Mouse (Mus musculus): ENCODE results near the gene C87977.
"Not testable (repeated sequence)": the region's sequence is repeated elsewhere in the genome, so short reads cannot be mapped to it uniquely, and the experiment has no call there.

Gene C87977

GRCm38 (mm10) chr4:144213218-144213617 is at the start of gene C87977:
TSS of gene C87977 (minus strand) at chr4:144213318.
- DNase-seq (ENCODE audit: low spot score in 2 of 2) = not testable (repeated sequence)

- not testable (repeated sequence) for DNase-seq (ENCODE audit: low spot score in 2 of 2)
Measured at GRCm38 (mm10) chr4:144254768-144255167, 41.6 kb upstream of the C87977 start.

GRCm38 (mm10) chr4:144190419-144190818 is 22.7 kb downstream of the C87977 start, which contains the start of gene Oog2:
TSS of gene Oog2 (plus strand) at chr4:144190719.
- DNase-seq (ENCODE audit: low spot score in 2 of 2) = no peak

- DNase-seq (ENCODE audit: low spot score in 2 of 2) = no peak
Measured at GRCm38 (mm10) chr4:144162563-144162962, 50.6 kb downstream of the C87977 start, which contains the start of gene Oog3. TSS of gene Oog3 (minus strand) at chr4:144162663.
